Mouse (Mus musculus): Measurements from ENCODE around the gene Mgat3. TPM values are rescaled to one million over a fixed set of nuclear protein-coding genes. Genes with fewer than 3 reads are reported as not detected.

The Mgat3 gene
- polyA plus RNA-seq, 1 experiment from 2014 or later, result 15.2 TPM

GRCm38 (mm10) chr15:80163716-80164115, 9.8 kb upstream of the Mgat3 start:
- Histone ChIP-seq H3K4me2 (ENCODE audit: low read length) (no peak overlapping the region), H3K9me3 (replicated peaks; ENCODE audit: control insufficient read depth, low read length, poor library complexity, severe bottlenecking) (no peaks in the 10 kb centered on the region), H3K27ac (ENCODE audit: low read length) (no peak overlapping the region), H3K4me3 (ENCODE audit: low read depth, low read length) (no peak overlapping the region), H3K4me1 (ENCODE audit: control insufficient read depth, insufficient read depth, low read length) (no peaks in the 10 kb centered on the region), H3K27me3 (ENCODE audit: control insufficient read depth, insufficient read depth, low read depth, low read length) (no peaks in the 10 kb centered on the region), H3K9ac (ENCODE audit: low read depth, low read length) (no peak overlapping the region), H3K36me3 (ENCODE audit: control insufficient read depth, insufficient read depth, low read length) (peaks cover 22% of the 10 kb centered on the region)
- no peak for ATAC-seq
- WGBS, result 90% methylated on average over 4 of the region's 4 CpGs

- H3K9me3 ChIP-seq (replicated peaks; ENCODE audit: control insufficient read depth, low read length, poor library complexity, severe bottlenecking), result no peaks in the 10 kb centered on the region
- H3K4me1 ChIP-seq (ENCODE audit: control insufficient read depth, insufficient read depth, low read length), result no peaks in the 10 kb centered on the region
- no peak for ATAC-seq
- H3K27ac ChIP-seq (ENCODE audit: low read length), result no peak overlapping the region
- H3K27me3 ChIP-seq (ENCODE audit: control insufficient read depth, insufficient read depth, low read depth, low read length), result no peaks in the 10 kb centered on the region
- no peak overlapping the region for H3K4me3 ChIP-seq (ENCODE audit: low read depth, low read length)
- peaks cover 14% of the 10 kb centered on the region for H3K36me3 ChIP-seq (ENCODE audit: control insufficient read depth, insufficient read depth, low read length)
- WGBS, result 66% methylated on average over 5 of the region's 5 CpGs
- H3K9ac ChIP-seq (ENCODE audit: low read depth, low read length), result no peak overlapping the region
- H3K4me2 ChIP-seq (ENCODE audit: low read length), result no peak overlapping the region
These were observed 8.1 kb upstream of the Mgat3 start for GRCm38 (mm10) chr15:80165396-80165795.

DNA sequence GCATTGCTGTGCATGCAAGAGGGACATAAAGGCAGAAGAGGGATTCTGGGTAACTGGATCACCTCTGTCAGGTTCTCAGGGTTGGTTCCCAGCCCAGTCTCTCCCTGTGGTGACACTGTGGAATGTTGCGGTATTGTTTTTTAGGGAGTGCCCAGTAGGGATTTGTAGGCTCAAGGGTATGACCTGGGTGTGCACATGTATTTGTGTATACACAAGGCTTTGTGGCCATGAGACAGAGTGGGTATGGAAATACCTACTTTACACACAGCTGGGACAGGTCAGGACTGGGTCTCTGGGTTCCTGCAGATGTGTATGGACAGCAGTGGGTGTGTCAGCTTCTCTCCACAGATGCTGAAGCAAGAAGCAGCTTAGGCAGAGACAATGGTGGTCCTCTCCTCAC, 4.0 kb upstream of the Mgat3 start:
- 94% methylated on average over 1 of the region's 1 CpGs for WGBS
- H3K27me3 ChIP-seq (ENCODE audit: control insufficient read depth, insufficient read depth, low read depth, low read length), result no peaks in the 10 kb centered on the region
- H3K4me2 ChIP-seq (ENCODE audit: low read length), result no peak overlapping the region
- H3K4me1 ChIP-seq (ENCODE audit: control insufficient read depth, insufficient read depth, low read length), result peaks cover 4% of the 10 kb centered on the region; the same call in 1 of the 2 replicates
- no peak overlapping the region for H3K9ac ChIP-seq (ENCODE audit: low read depth, low read length)
- H3K4me3 ChIP-seq (ENCODE audit: low read depth, low read length), result no peak overlapping the region
- no peak for ATAC-seq
- no peak overlapping the region for H3K27ac ChIP-seq (ENCODE audit: low read length)
- no peaks in the 10 kb centered on the region for H3K36me3 ChIP-seq (ENCODE audit: control insufficient read depth, insufficient read depth, low read length)
- H3K9me3 ChIP-seq (replicated peaks; ENCODE audit: control insufficient read depth, low read length, poor library complexity, severe bottlenecking), result no peaks in the 10 kb centered on the region

DNA sequence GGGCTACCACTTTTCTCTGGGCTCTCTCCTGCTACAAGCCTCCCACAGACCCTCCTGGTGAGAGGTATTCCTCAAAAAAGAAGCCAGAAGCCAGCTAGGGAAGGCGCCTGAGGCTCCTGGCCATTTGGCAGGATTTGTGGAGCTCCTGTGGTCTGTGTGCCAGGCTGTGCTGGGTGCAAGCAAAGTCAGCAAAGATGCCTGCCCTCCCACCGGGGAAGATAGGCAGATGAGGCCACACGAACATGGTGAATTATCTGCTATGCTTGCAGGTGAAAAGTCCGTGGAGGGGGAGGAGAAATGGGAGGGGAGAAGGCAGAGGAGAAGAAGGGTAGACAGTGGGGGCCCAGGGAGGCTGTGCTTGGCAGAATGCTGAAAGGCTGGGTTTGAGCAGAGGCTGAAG, 3.2 kb upstream of the Mgat3 start:
- no peaks in the 10 kb centered on the region for H3K36me3 ChIP-seq (ENCODE audit: control insufficient read depth, insufficient read depth, low read length)
- H3K4me3 ChIP-seq (ENCODE audit: low read depth, low read length), result no peak overlapping the region
- no peak overlapping the region for H3K27ac ChIP-seq (ENCODE audit: low read length)
- no peaks in the 10 kb centered on the region for H3K9me3 ChIP-seq (replicated peaks; ENCODE audit: control insufficient read depth, low read length, poor library complexity, severe bottlenecking)
- no peaks in the 10 kb centered on the region for H3K27me3 ChIP-seq (ENCODE audit: control insufficient read depth, insufficient read depth, low read depth, low read length)
- 55% methylated on average over 4 of the region's 4 CpGs for WGBS
- no peak overlapping the region for H3K9ac ChIP-seq (ENCODE audit: low read depth, low read length)
- H3K4me1 ChIP-seq (ENCODE audit: control insufficient read depth, insufficient read depth, low read length), result peaks cover 12% of the 10 kb centered on the region
- no peak overlapping the region for H3K4me2 ChIP-seq (ENCODE audit: low read length)
- ATAC-seq, result no peak

GRCm38 (mm10) chr15:80171286-80171685, 2.2 kb upstream of the Mgat3 start:
- H3K27ac ChIP-seq (ENCODE audit: low read length), result no peak overlapping the region
- H3K9me3 ChIP-seq (replicated peaks; ENCODE audit: control insufficient read depth, low read length, poor library complexity, severe bottlenecking), result no peaks in the 10 kb centered on the region
- no peak overlapping the region for H3K4me3 ChIP-seq (ENCODE audit: low read depth, low read length)
- no peak overlapping the region for H3K4me2 ChIP-seq (ENCODE audit: low read length)
- no peaks in the 10 kb centered on the region for H3K27me3 ChIP-seq (ENCODE audit: control insufficient read depth, insufficient read depth, low read depth, low read length)
- 9% methylated on average over 8 of the region's 8 CpGs for WGBS
- no peak for ATAC-seq
- no peaks in the 10 kb centered on the region for H3K36me3 ChIP-seq (ENCODE audit: control insufficient read depth, insufficient read depth, low read length)
- no peak overlapping the region for H3K9ac ChIP-seq (ENCODE audit: low read depth, low read length)
- peaks cover 21% of the 10 kb centered on the region for H3K4me1 ChIP-seq (ENCODE audit: control insufficient read depth, insufficient read depth, low read length)

GRCm38 (mm10) chr15:80171791-80172190, 1.7 kb upstream of the Mgat3 start:
- no peak overlapping the region for H3K9ac ChIP-seq (ENCODE audit: low read depth, low read length)
- ATAC-seq, result no peak
- H3K4me2 ChIP-seq (ENCODE audit: low read length), result no peak overlapping the region
- no peak overlapping the region for H3K4me3 ChIP-seq (ENCODE audit: low read depth, low read length)
- H3K27ac ChIP-seq (ENCODE audit: low read length), result no peak overlapping the region
- no peaks in the 10 kb centered on the region for H3K27me3 ChIP-seq (ENCODE audit: control insufficient read depth, insufficient read depth, low read depth, low read length)
- peaks cover 23% of the 10 kb centered on the region for H3K4me1 ChIP-seq (ENCODE audit: control insufficient read depth, insufficient read depth, low read length)
- 29% methylated on average over 6 of the region's 6 CpGs for WGBS
- no peaks in the 10 kb centered on the region for H3K36me3 ChIP-seq (ENCODE audit: control insufficient read depth, insufficient read depth, low read length)
- no peaks in the 10 kb centered on the region for H3K9me3 ChIP-seq (replicated peaks; ENCODE audit: control insufficient read depth, low read length, poor library complexity, severe bottlenecking)

- H3K36me3 ChIP-seq (ENCODE audit: control insufficient read depth, insufficient read depth, low read length), result no peaks in the 10 kb centered on the region
- WGBS, result 0% methylated on average over 29 of the region's 60 CpGs
- ATAC-seq, result peak; percentile 47
These were observed 468 bp downstream of the Mgat3 start for GRCm38 (mm10) chr15:80173781-80174597.

GRCm38 (mm10) chr15:80174598-80174875, 1.0 kb downstream of the Mgat3 start:
- Histone ChIP-seq H3K9ac (ENCODE audit: low read depth, low read length) (peak overlapping the region; percentile 100), H3K36me3 (ENCODE audit: control insufficient read depth, insufficient read depth, low read length) (no peaks in the 10 kb centered on the region), H3K27ac (ENCODE audit: low read length) (peak overlapping the region; percentile 89), H3K4me2 (ENCODE audit: low read length) (peak overlapping the region; percentile 78), H3K27me3 (ENCODE audit: control insufficient read depth, insufficient read depth, low read depth, low read length) (no peaks in the 10 kb centered on the region), H3K4me3 (ENCODE audit: low read depth, low read length) (peak overlapping the region; percentile 95), H3K4me1 (ENCODE audit: control insufficient read depth, insufficient read depth, low read length) (peaks cover 24% of the 10 kb centered on the region), H3K9me3 (replicated peaks; ENCODE audit: control insufficient read depth, low read length, poor library complexity, severe bottlenecking) (no peaks in the 10 kb centered on the region)
- ATAC-seq, result no peak
- WGBS, result under 1% methylated on average over 5 of the region's 5 CpGs

More at GRCm38 (mm10) chr15:80173781-80174597, 468 bp downstream of the Mgat3 start:
- peak overlapping the region; percentile 78 for H3K4me2 ChIP-seq (ENCODE audit: low read length)
- H3K4me1 ChIP-seq (ENCODE audit: control insufficient read depth, insufficient read depth, low read length), result peaks cover 24% of the 10 kb centered on the region
- H3K9ac ChIP-seq (ENCODE audit: low read depth, low read length), result peak overlapping the region; percentile 100
- peak overlapping the region; percentile 89 for H3K27ac ChIP-seq (ENCODE audit: low read length)
- H3K27me3 ChIP-seq (ENCODE audit: control insufficient read depth, insufficient read depth, low read depth, low read length), result no peaks in the 10 kb centered on the region
- H3K4me3 ChIP-seq (ENCODE audit: low read depth, low read length), result peak overlapping the region; percentile 95
- no peaks in the 10 kb centered on the region for H3K9me3 ChIP-seq (replicated peaks; ENCODE audit: control insufficient read depth, low read length, poor library complexity, severe bottlenecking)

DNA sequence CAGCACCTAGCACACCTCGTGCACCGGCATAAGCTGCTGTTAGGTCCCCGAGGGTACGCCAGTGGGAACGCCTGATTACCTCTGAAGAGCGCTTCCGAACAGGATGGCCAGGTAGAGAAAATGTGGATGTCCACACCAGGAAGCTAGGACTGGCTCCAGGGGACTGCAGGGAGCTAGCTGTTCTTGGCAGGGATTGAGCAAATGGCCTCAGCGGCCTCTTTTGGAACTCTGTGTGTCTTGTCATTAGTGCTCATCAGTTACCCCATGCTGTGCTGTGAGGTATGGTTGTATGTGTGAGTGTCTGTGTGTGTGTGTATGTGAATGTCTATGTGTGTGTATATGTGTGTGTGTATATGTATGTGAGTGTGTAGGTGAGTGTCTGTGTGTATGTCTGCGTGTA, 1.8 kb downstream of the Mgat3 start:
- peak overlapping the region; percentile 100 for H3K9ac ChIP-seq (ENCODE audit: low read depth, low read length)
- H3K4me3 ChIP-seq (ENCODE audit: low read depth, low read length), result peak overlapping the region; percentile 95
- H3K36me3 ChIP-seq (ENCODE audit: control insufficient read depth, insufficient read depth, low read length), result no peaks in the 10 kb centered on the region
- H3K27ac ChIP-seq (ENCODE audit: low read length), result no peak overlapping the region; the same call in 1 of the 2 replicates
- no peak for ATAC-seq
- peaks cover 24% of the 10 kb centered on the region for H3K4me1 ChIP-seq (ENCODE audit: control insufficient read depth, insufficient read depth, low read length)
- 73% methylated on average over 9 of the region's 9 CpGs for WGBS
- no peaks in the 10 kb centered on the region for H3K27me3 ChIP-seq (ENCODE audit: control insufficient read depth, insufficient read depth, low read depth, low read length)
- no peaks in the 10 kb centered on the region for H3K9me3 ChIP-seq (replicated peaks; ENCODE audit: control insufficient read depth, low read length, poor library complexity, severe bottlenecking)
- H3K4me2 ChIP-seq (ENCODE audit: low read length), result peak overlapping the region; percentile 78
